Mouse (Mus musculus): ENCODE results near the gene Commd3. TPM values are rescaled to one million over a fixed set of nuclear protein-coding genes. Genes with fewer than 3 reads are reported as not detected.

Commd3 gene
- total and polyA plus RNA-seq, 2 experiments from 2014 or later = 137 to 191 TPM

DNA sequence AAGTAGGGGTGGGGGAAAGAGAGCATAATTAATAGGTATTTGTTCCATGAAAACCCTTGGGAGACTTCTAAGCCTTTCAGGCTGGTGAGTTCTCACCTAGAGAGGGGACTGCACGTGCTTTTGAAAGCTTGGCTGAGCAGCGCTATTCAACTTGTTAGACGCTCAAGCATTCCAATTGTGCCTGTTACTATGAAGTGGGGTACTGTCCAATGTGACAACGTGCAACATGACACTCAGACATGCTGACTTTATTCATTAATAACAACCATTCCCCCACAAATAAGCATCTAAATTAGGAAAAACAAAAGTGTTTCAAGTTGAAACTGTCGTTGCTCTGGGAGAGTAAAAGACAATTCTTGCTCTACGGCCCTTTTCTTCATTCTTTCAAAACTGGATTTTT is 1.1 kb upstream of the Commd3 start:
- ATAC-seq (no peak), DNase-seq (ENCODE audit: low spot score) (no peak)
- no peaks in the 10 kb centered on the region for H3K27me3 ChIP-seq (ENCODE audit: insufficient read depth, low read length)
- no peaks in the 10 kb centered on the region for H3K36me3 ChIP-seq (ENCODE audit: insufficient read depth, low read length)
- TF ChIP-seq CTCF (IDR thresholded peaks at IDR 0.05; ENCODE audit: low read depth) = no peak
- WGBS = 21% methylated on average over 6 of the region's 6 CpGs
- H3K9me3 ChIP-seq (ENCODE audit: low read length) = no peaks in the 10 kb centered on the region
- no peak overlapping the region for H3K4me3 ChIP-seq (ENCODE audit: low read length)
- H3K9ac ChIP-seq (replicated peaks; ENCODE audit: low read length) = no peak overlapping the region
- no peak overlapping the region for H3K27ac ChIP-seq
- H3K4me2 ChIP-seq (ENCODE audit: low read depth, low read length) = no peak overlapping the region
- H3K4me1 ChIP-seq (ENCODE audit: insufficient read depth, low read length) = no peaks in the 10 kb centered on the region

GRCm38 (mm10) chr2:18672766-18673164 is 581 bp downstream of the Commd3 start:
- no peaks in the 10 kb centered on the region for H3K27me3 ChIP-seq (ENCODE audit: insufficient read depth, low read length)
- TF ChIP-seq CTCF (IDR thresholded peaks at IDR 0.05; ENCODE audit: low read depth) = no peak
- no peaks in the 10 kb centered on the region for H3K9me3 ChIP-seq (ENCODE audit: low read length)
- WGBS = 1% methylated on average over 11 of the region's 11 CpGs
- no peaks in the 10 kb centered on the region for H3K36me3 ChIP-seq (ENCODE audit: insufficient read depth, low read length)
- H3K4me3 ChIP-seq (ENCODE audit: low read length) = peak overlapping the region; percentile 62
- no peak for DNase-seq (ENCODE audit: low spot score)
- peak overlapping the region; percentile 96 for H3K27ac ChIP-seq
- peak overlapping the region; percentile 83 for H3K4me2 ChIP-seq (ENCODE audit: low read depth, low read length)
- no peak for ATAC-seq
- peak overlapping the region; percentile 91 for H3K9ac ChIP-seq (replicated peaks; ENCODE audit: low read length)
- H3K4me1 ChIP-seq (ENCODE audit: insufficient read depth, low read length) = no peaks in the 10 kb centered on the region

- TF ChIP-seq CTCF (IDR thresholded peaks at IDR 0.05; ENCODE audit: low read depth) = no peak
- Histone ChIP-seq H3K4me2 (ENCODE audit: low read depth, low read length) (no peak overlapping the region), H3K9ac (replicated peaks; ENCODE audit: low read length) (no peak overlapping the region), H3K36me3 (ENCODE audit: insufficient read depth, low read length) (no peaks in the 10 kb centered on the region), H3K9me3 (ENCODE audit: low read length) (no peaks in the 10 kb centered on the region), H3K4me3 (ENCODE audit: low read length) (no peak overlapping the region), H3K4me1 (ENCODE audit: insufficient read depth, low read length) (0 out of 2 replicates have a peak, but pooled peaks cover 7% of the 10 kb centered on the region), H3K27me3 (ENCODE audit: insufficient read depth, low read length) (no peaks in the 10 kb centered on the region), H3K27ac (no peak overlapping the region)
- DNase-seq (ENCODE audit: low spot score) (no peak), ATAC-seq (no peak)
- 72% methylated on average over 4 of the region's 4 CpGs for WGBS
Observed at GRCm38 (mm10) chr2:18673766-18674165, 1.6 kb downstream of the Commd3 start.

GRCm38 (mm10) chr2:18674193-18674902 is 2.2 kb downstream of the Commd3 start:
- H3K4me3 ChIP-seq (ENCODE audit: low read length) = no peak overlapping the region
- no peaks in the 10 kb centered on the region for H3K36me3 ChIP-seq (ENCODE audit: insufficient read depth, low read length)
- peaks cover 5% of the 10 kb centered on the region for H3K27me3 ChIP-seq (ENCODE audit: insufficient read depth, low read length)
- TF ChIP-seq CTCF (IDR thresholded peaks at IDR 0.05; ENCODE audit: low read depth) = no peak
- no peaks in the 10 kb centered on the region for H3K9me3 ChIP-seq (ENCODE audit: low read length)
- H3K9ac ChIP-seq (replicated peaks; ENCODE audit: low read length) = no peak overlapping the region
- H3K4me2 ChIP-seq (ENCODE audit: low read depth, low read length) = no peak overlapping the region
- H3K4me1 ChIP-seq (ENCODE audit: insufficient read depth, low read length) = 0 out of 2 replicates have a peak, but pooled peaks cover 7% of the 10 kb centered on the region
- DNase-seq (ENCODE audit: low spot score) (no peak), ATAC-seq (no peak)
- 81% methylated on average over 4 of the region's 4 CpGs for WGBS
- H3K27ac ChIP-seq = no peak overlapping the region

GRCm38 (mm10) chr2:18675681-18676456 is 3.7 kb downstream of the Commd3 start:
- Histone ChIP-seq H3K36me3 (ENCODE audit: insufficient read depth, low read length) (no peaks in the 10 kb centered on the region), H3K4me1 (ENCODE audit: insufficient read depth, low read length) (0 out of 2 replicates have a peak, but pooled peaks cover 7% of the 10 kb centered on the region), H3K4me3 (ENCODE audit: low read length) (peak overlapping the region; percentile 78), H3K9me3 (ENCODE audit: low read length) (no peaks in the 10 kb centered on the region), H3K4me2 (ENCODE audit: low read depth, low read length) (peak overlapping the region; percentile 80), H3K27ac (peak overlapping the region; percentile 90; the same call in 1 of the 2 replicates), H3K9ac (replicated peaks; ENCODE audit: low read length) (peak overlapping the region; percentile 92), H3K27me3 (ENCODE audit: insufficient read depth, low read length) (peaks cover 14% of the 10 kb centered on the region)
- WGBS = 12% methylated on average over 42 of the region's 42 CpGs
- ATAC-seq = no peak
- TF ChIP-seq CTCF (IDR thresholded peaks at IDR 0.05; ENCODE audit: low read depth) = no peak
- DNase-seq (ENCODE audit: low spot score) = no peak

- DNase-seq (ENCODE audit: low spot score) = peak; percentile 96
- Histone ChIP-seq H3K9ac (replicated peaks; ENCODE audit: low read length) (peak overlapping the region; percentile 92), H3K4me1 (ENCODE audit: insufficient read depth, low read length) (0 out of 2 replicates have a peak, but pooled peaks cover 7% of the 10 kb centered on the region), H3K4me3 (ENCODE audit: low read length) (peak overlapping the region; percentile 78), H3K4me2 (ENCODE audit: low read depth, low read length) (peak overlapping the region; percentile 80), H3K27me3 (ENCODE audit: insufficient read depth, low read length) (peaks cover 14% of the 10 kb centered on the region), H3K9me3 (ENCODE audit: low read length) (no peaks in the 10 kb centered on the region), H3K27ac (peak overlapping the region; percentile 90), H3K36me3 (ENCODE audit: insufficient read depth, low read length) (no peaks in the 10 kb centered on the region)
- peak; percentile 87 for ATAC-seq
- WGBS = 0% methylated on average over 25 of the region's 64 CpGs
- TF ChIP-seq CTCF (IDR thresholded peaks at IDR 0.05; ENCODE audit: low read depth) = no peak
Observed at GRCm38 (mm10) chr2:18676457-18676935, 4.3 kb downstream of the Commd3 start.
